Mouse (Mus musculus) gastrocnemius, adult 2 months (tissue): ENCODE measurements around the gene Nkx2-5. TPM values are rescaled to one million over a fixed set of nuclear protein-coding genes. Genes with fewer than 3 reads are reported as not detected.

Source experiments
- DNase-seq: peaks from one replicate; pipeline ENCODE4 v3.0.0; 2022
- H3K27ac ChIP-seq: fragments of 200-600 bp; 2 replicates; pipeline ENCODE4 v1.8.1; 2022; ENCODE audit warnings: mild to moderate bottlenecking
- H3K4me3 ChIP-seq: fragments of 200-600 bp; 2 replicates; pipeline ENCODE4 v1.8.1; 2022; ENCODE audit warnings: mild to moderate bottlenecking, moderate library complexity
- CTCF ChIP-seq: fragments of 200-600 bp; IDR thresholded peaks from 2 replicates; pipeline ENCODE4 v1.8.1; 2022; ENCODE audit warnings: antibody characterized with exemption, mild to moderate bottlenecking, moderate library complexity
- intact Hi-C: fragments of 180-260 bp; cut with DNase I; formaldehyde crosslinking; loops from one replicate; pipeline ENCODE4 v1.15.1; 2025
- long read RNA-seq, 2 experiments: library from polyadenylated mRNA; stranded (forward); transcript quantifications; one replicate each; pipeline ENCODE4 v2.0.0; 2021
- total RNA-seq, 2 experiments: library from RNA; stranded (reverse); gene quantifications; 2 replicates each; pipeline ENCODE4 v1.2.3; 2021

Nkx2-5 gene
- not detected for total RNA-seq
- long read RNA-seq, experiment 1 = 0 reads
- long read RNA-seq, experiment 2 = 0 reads

GRCm38 (mm10) chr17:26844909-26845148 is at the start of gene Nkx2-5:
Nkx2-5 (minus strand) TSS chr17:26845009.
- no peak for TF ChIP-seq CTCF
- H3K27ac ChIP-seq = no peak within 1 kb of the TSS
- intact Hi-C loops = no loop called here
- no peak for DNase-seq
- no peak within 1 kb of the TSS for H3K4me3 ChIP-seq

DNA sequence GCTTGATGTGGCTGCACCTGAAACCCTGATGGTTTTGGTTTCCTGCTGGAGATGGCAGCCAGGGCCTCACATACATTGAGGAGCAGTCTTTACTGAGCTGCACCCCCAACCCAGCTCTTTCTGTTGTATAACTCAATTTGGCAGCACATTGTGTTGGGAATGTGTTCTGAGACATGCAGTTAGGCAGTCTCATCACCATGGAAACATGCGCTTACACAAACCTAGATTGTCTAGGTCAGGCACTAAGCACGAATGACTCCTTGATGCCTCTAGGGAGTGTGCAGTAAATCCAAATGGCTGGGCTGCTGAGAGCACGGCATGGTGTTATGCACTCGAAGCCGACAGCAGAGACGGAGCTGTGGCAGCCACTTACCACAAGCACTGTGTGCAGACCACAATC is 49.5 kb upstream of the Nkx2-5 start:
- Histone ChIP-seq H3K27ac (no peak overlapping the region), H3K4me3 (no peak overlapping the region)
- TF ChIP-seq CTCF = no peak
- intact Hi-C loops = no loop called here
- no peak for DNase-seq

DNA sequence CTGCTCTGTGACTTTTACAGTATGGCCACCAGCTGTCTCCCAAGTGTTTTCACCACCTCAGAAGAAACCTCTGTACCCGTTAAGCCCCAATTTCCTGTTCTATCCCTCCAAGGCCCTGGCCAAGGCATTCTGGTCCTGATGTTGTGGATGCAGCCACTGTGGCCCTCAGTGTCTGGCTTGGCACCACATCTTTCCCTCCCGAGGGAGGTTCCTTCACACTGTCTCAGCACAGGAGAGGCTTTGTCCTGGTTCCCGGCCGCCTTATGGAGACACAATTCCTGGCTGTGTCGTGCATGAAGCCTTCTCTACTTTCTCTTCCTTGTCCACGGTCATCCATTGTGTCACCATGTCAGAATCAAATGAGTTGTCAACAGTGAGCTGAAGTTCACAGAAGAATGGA is 48.7 kb upstream of the Nkx2-5 start:
- Histone ChIP-seq H3K4me3 (no peak overlapping the region), H3K27ac (peak overlapping the region; percentile 38)
- intact Hi-C loops = no loop called here

DNA sequence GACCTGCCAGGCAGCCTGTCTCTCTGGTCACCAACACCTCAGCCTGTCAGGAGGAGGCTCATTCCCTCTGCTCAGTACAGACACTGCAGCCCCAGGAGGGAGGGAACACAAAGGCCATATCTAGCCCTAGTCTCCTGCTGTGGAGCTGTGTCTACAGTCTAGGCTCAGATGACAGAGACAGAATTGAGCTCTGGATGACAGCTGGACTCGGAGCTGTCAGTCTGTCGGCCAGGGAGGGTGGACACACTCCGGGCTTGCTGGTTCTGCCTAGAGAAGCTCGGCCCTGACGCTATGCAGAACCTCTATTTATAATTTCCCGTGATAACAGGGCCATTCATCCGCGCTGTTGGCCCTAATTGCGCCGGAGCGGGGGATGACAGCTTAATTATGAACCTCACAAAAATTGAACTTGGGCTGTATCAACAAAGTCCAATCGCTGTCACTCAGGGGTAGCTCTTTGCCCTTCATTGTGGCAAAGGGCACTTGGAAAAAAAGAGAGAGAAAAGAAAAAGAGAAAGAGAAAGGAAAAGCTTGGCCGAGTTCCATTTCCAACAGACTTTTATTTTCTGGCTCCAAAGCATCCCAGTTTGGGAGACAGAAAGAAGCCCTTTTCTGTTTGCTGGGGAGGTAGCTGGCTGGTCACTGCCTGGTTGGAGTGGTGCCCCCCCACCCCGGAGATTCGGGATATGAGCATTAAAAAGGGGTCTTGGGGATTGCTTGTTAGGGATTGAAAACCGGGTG is 48.0 kb upstream of the Nkx2-5 start:
- H3K27ac ChIP-seq = peak overlapping the region; percentile 4; the same call in 1 of the 2 replicates
- H3K4me3 ChIP-seq = peak overlapping the region; percentile 52
- TF ChIP-seq CTCF = no peak
- intact Hi-C loops = no loop called here
- DNase-seq = no peak

More for the DNA sequence above, 48.7 kb upstream of the Nkx2-5 start:
- no peak for TF ChIP-seq CTCF
- no peak for DNase-seq

- no peak overlapping the region for H3K4me3 ChIP-seq
- intact Hi-C loops = loop anchor here (2.0 to 10.0 kb wide), 2 partner anchors 227 to 433 kb away; no protein-coding TSS in a partner anchor
- no peak overlapping the region for H3K27ac ChIP-seq
- DNase-seq = no peak
- no peak for TF ChIP-seq CTCF
Measured at GRCm38 (mm10) chr17:26887926-26888325, 43.1 kb upstream of the Nkx2-5 start.

- peak overlapping the region; percentile 76 for H3K27ac ChIP-seq
Measured at GRCm38 (mm10) chr17:26886047-26886749, 41.4 kb upstream of the Nkx2-5 start.

DNA sequence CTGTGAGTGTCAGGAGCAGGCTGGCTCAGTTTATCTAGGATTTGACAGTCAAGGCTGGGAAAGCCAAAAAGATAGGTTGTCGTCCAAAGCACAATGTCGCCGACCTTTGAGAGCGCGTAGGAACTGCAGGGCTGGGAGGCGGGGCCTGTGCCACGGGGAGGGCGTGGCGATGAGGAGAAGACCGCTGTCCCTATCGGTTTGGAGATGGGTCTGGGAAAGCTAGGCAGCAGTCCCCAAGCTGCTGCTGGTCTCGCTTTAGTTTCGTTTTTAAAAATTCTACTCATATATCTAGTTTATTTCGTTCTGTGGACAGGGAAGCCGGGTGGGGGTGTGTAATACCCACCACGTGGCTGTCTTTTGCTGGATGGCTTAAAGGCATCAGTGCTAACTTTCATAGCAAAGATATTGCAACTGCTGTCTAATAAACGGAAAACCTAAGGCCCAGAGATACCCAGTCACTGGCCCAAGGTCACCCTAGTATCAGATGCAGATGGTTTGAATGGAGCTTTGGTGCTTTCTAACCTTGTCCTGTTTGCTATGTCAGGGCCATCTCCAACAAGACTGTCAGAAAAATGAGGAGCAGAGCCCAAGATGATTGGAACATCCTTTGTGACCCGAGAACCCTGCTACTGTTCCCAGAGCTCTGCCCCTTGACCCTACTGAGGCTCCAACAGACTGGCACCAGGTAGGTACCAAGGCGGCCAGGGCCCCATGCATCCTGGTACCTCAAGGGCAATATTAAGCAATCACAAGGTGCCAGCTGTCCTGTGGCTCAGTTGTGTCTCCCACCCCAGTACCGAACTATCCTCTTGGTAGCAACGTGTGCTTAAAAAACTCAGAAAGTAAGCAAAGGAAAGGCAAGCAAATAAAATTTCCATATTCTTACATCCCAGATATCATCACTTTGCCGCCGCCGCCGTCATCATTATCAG is 40.5 kb upstream of the Nkx2-5 start:
- TF ChIP-seq CTCF = peak; percentile 66
- H3K4me3 ChIP-seq = peak overlapping the region; percentile 73
- DNase-seq = peak; percentile 91
- peak overlapping the region; percentile 76 for H3K27ac ChIP-seq
- intact Hi-C loops = loop anchor here (10.0 kb wide), 1 partner anchor 430 kb away; no protein-coding TSS in a partner anchor

More at GRCm38 (mm10) chr17:26886047-26886749, 41.4 kb upstream of the Nkx2-5 start:
- DNase-seq = peak; percentile 89
- intact Hi-C loops = loop anchor here (1.0 to 10.0 kb wide), 3 partner anchors 92 to 431 kb away; no protein-coding TSS in a partner anchor
- peak; percentile 100 for TF ChIP-seq CTCF
- peak overlapping the region; percentile 73 for H3K4me3 ChIP-seq

DNA sequence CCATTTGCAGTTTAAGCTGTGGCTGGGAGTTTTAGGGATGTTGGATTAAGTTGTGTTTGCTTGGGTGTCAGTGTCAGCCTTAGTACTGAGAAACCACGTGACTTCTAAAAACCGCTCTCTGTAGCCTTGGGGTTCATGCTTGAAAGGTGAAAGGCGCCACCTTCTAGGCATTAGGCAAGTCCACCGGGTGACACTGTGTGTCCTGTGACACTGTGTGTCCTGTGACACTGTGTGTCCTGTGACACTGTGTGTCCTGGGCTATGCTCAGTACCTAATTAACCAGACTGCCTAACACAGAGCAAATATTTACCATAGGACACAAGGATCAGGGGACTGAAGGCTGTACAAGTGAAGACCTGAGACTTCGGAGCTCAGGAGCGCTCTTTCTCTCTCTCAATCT is 38.8 kb upstream of the Nkx2-5 start:
- no peak overlapping the region for H3K27ac ChIP-seq
- intact Hi-C loops = loop anchor here (10.0 kb wide), 1 partner anchor 429 kb away; no protein-coding TSS in a partner anchor
- no peak for TF ChIP-seq CTCF
- no peak for DNase-seq
- H3K4me3 ChIP-seq = no peak overlapping the region

GRCm38 (mm10) chr17:26882706-26883105 is 37.9 kb upstream of the Nkx2-5 start:
- no peak for TF ChIP-seq CTCF
- intact Hi-C loops = loop anchor here (10.0 kb wide), 1 partner anchor 428 kb away; no protein-coding TSS in a partner anchor
- no peak for DNase-seq
- H3K4me3 ChIP-seq = no peak overlapping the region
- no peak overlapping the region for H3K27ac ChIP-seq

DNA sequence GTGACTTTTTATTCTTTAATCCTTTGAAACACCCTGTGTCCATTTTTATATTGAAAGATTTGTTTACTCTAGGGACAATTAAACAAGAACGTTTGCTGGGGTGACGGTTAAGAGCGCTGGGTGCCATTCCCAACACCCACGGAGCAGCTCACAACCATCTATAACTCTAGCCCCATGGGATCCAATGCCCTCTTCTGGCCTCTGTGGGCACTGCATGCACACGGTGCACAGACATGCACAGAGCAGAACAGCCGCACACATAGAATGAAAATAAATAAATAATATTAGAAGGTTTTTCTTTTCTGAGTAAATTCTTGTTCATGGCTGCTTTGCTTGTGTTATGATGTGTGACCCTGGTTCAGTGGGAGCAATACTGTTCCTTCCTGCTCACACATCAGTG is 34.4 kb upstream of the Nkx2-5 start:
- TF ChIP-seq CTCF = peak; percentile 11; the same call in 1 of the 2 replicates
- H3K27ac ChIP-seq = no peak overlapping the region

DNA sequence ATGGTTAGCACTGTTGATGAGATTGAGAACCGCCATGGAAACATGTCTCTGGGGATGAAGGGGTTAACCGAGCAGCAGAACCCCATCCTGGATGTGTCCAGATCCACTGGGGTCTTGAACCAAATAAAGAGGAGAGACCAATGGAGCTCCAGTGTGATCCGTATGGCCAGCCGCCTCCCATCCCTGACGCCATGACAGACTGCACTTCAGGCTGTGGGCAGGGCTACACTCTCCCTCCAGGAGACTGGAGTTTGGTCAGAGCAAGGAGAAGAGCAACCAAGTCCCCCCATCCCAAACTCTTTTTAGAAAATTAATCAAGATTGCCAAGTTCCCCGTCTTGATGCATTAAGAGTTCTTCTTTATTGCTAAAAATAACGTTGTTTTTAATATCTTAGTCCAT is 33.1 kb upstream of the Nkx2-5 start:
- intact Hi-C loops = no loop called here
- H3K4me3 ChIP-seq = no peak overlapping the region
- DNase-seq = no peak
- no peak for TF ChIP-seq CTCF
- H3K27ac ChIP-seq = no peak overlapping the region

More for the DNA sequence above, 34.4 kb upstream of the Nkx2-5 start:
- no peak overlapping the region for H3K4me3 ChIP-seq
- DNase-seq = no peak
- intact Hi-C loops = no loop called here

GRCm38 (mm10) chr17:26874542-26874941 is 29.7 kb upstream of the Nkx2-5 start:
- intact Hi-C loops = no loop called here
- Histone ChIP-seq H3K27ac (no peak overlapping the region), H3K4me3 (0 out of 2 replicates have a peak overlapping the region, but pooled peaks have one; percentile 19)
- peak; percentile 57 for DNase-seq
- no peak for TF ChIP-seq CTCF
